Mouse (Mus musculus) intestine, embryonic 16.5 days (tissue): Measurements from ENCODE around the gene Fam19a3. TPM values are rescaled to one million over a fixed set of nuclear protein-coding genes. Genes with fewer than 3 reads are reported as not detected.
"Not testable (repeated sequence)": the region's sequence is repeated elsewhere in the genome, so short reads cannot be mapped to it uniquely, and the experiment has no call there.

Experiments
- ATAC-seq: fragments of 200-750 bp; cut with Nextera tagmentation; 2 replicates; pipeline ENCODE4 v1.8.0; 2017; ENCODE audit warnings: moderate TSS enrichment, moderate library complexity
- H3K27ac ChIP-seq: fragments of 300-500 bp; sonication (generic); 2 replicates; pipeline ENCODE4 v1.5.1; 2014; ENCODE audit warnings: mild to moderate bottlenecking, low read length
- H3K27me3 ChIP-seq: fragments of 300-500 bp; sonication (generic); replicated peaks from 2 replicates; pipeline ENCODE4 v1.6.1; 2014; ENCODE audit warnings: low read length, control low read depth, mixed read lengths; ENCODE audit not compliant: control insufficient read depth, insufficient read depth
- H3K36me3 ChIP-seq: fragments of 300-500 bp; sonication (generic); 2 replicates; pipeline ENCODE4 v1.6.1; 2014; ENCODE audit warnings: low read length, control low read depth; ENCODE audit not compliant: control insufficient read depth, insufficient read depth
- H3K4me1 ChIP-seq: fragments of 300-500 bp; sonication (generic); 2 replicates; pipeline ENCODE4 v1.6.1; 2014; ENCODE audit warnings: low read length, control low read depth, mixed read lengths; ENCODE audit not compliant: control insufficient read depth, insufficient read depth
- H3K4me2 ChIP-seq: fragments of 300-500 bp; sonication (generic); 2 replicates; pipeline ENCODE4 v1.6.1; 2014; ENCODE audit warnings: low read depth, low read length, control low read depth
- H3K4me3 ChIP-seq: fragments of 300-500 bp; sonication (generic); 2 replicates; pipeline ENCODE4 v1.5.1; 2014; ENCODE audit warnings: mild to moderate bottlenecking, low read length
- H3K9ac ChIP-seq: fragments of 300-500 bp; sonication (generic); 2 replicates; pipeline ENCODE4 v1.6.1; 2014; ENCODE audit warnings: low read depth, low read length
- H3K9me3 ChIP-seq: fragments of 300-500 bp; sonication (generic); 2 replicates; pipeline ENCODE4 v1.6.1; 2016; ENCODE audit warnings: low read length, control low read depth; ENCODE audit not compliant: control insufficient read depth
- WGBS: fragments of 180-500 bp; shearing (Covaris S2); extraction: QIAGEN DNeasy Blood & Tissue Kit; methylation state at CpG from one replicate; pipeline ENCODE4 v1.1.7; 2014; 5-methylcytosine and 5-hydroxymethylcytosine counted together
- polyA plus RNA-seq: library from polyadenylated mRNA; unstranded; fragments of >200 nt; fragmentation: Nextera tagmentation; extraction: Ambion mirVana; gene quantifications from 2 replicates; pipeline ENCODE4 v1.2.1, GENCODE M21; 2015

Fam19a3 gene
- polyA plus RNA-seq, 1 experiment from 2014 or later, result 0.09 TPM

GRCm38 (mm10) chr3:104813227-104813626 lies 31.6 kb upstream of the Fam19a3 start:
- H3K4me3 ChIP-seq, H3K27me3 ChIP-seq, H3K27ac ChIP-seq, H3K36me3 ChIP-seq, H3K4me2 ChIP-seq, H3K9me3 ChIP-seq, H3K9ac ChIP-seq, ATAC-seq: not testable (repeated sequence)
- peaks cover 21% of the 10 kb centered on the region for H3K4me1 ChIP-seq
- WGBS, result 79% methylated on average over 7 of the region's 7 CpGs

- Histone ChIP-seq H3K36me3 (no peaks in the 10 kb centered on the region), H3K9me3 (no peaks in the 10 kb centered on the region), H3K4me3 (no peak overlapping the region), H3K27ac (no peak overlapping the region), H3K4me2 (no peak overlapping the region), H3K27me3 (no peaks in the 10 kb centered on the region), H3K9ac (no peak overlapping the region), H3K4me1 (peaks cover 21% of the 10 kb centered on the region)
- ATAC-seq, result no peak
- 85% methylated on average over 4 of the region's 4 CpGs for WGBS
Measured at GRCm38 (mm10) chr3:104812254-104812653, 30.6 kb upstream of the Fam19a3 start.

GRCm38 (mm10) chr3:104811752-104812151 lies 30.1 kb upstream of the Fam19a3 start:
- Histone ChIP-seq H3K4me1 (peaks cover 18% of the 10 kb centered on the region), H3K27me3 (no peaks in the 10 kb centered on the region), H3K4me3 (no peak overlapping the region), H3K27ac (no peak overlapping the region), H3K9ac (no peak overlapping the region), H3K36me3 (no peaks in the 10 kb centered on the region), H3K9me3 (no peaks in the 10 kb centered on the region), H3K4me2 (no peak overlapping the region)
- ATAC-seq, result peak; percentile 74
- 15% methylated on average over 3 of the region's 3 CpGs for WGBS

- H3K36me3 ChIP-seq, result peaks cover 8% of the 10 kb centered on the region; the same call in 1 of the 2 replicates
- no peak overlapping the region for H3K9ac ChIP-seq
- H3K4me2 ChIP-seq, result no peak overlapping the region
- no peak overlapping the region for H3K27ac ChIP-seq
- ATAC-seq, result no peak
- H3K9me3 ChIP-seq, result no peaks in the 10 kb centered on the region
- 86% methylated on average over 9 of the region's 9 CpGs for WGBS
- H3K4me1 ChIP-seq, result no peaks in the 10 kb centered on the region
- H3K27me3 ChIP-seq, result no peaks in the 10 kb centered on the region
- H3K4me3 ChIP-seq, result no peak overlapping the region
Measured at GRCm38 (mm10) chr3:104805539-104805938, 23.9 kb upstream of the Fam19a3 start.

- peaks cover 14% of the 10 kb centered on the region for H3K36me3 ChIP-seq
Measured at GRCm38 (mm10) chr3:104804312-104804711, 22.7 kb upstream of the Fam19a3 start.

GRCm38 (mm10) chr3:104801481-104801880 lies 19.8 kb upstream of the Fam19a3 start:
- no peaks in the 10 kb centered on the region for H3K9me3 ChIP-seq
- H3K4me3 ChIP-seq, result no peak overlapping the region
- H3K36me3 ChIP-seq, result peaks cover 17% of the 10 kb centered on the region
- WGBS, result 91% methylated on average over 6 of the region's 6 CpGs
- H3K9ac ChIP-seq, result no peak overlapping the region
- H3K27me3 ChIP-seq, result no peaks in the 10 kb centered on the region
- H3K4me2 ChIP-seq, result no peak overlapping the region
- H3K4me1 ChIP-seq, result peaks cover 6% of the 10 kb centered on the region
- no peak overlapping the region for H3K27ac ChIP-seq
- ATAC-seq, result no peak

More at GRCm38 (mm10) chr3:104804312-104804711, 22.7 kb upstream of the Fam19a3 start:
- H3K9ac ChIP-seq, result no peak overlapping the region
- 89% methylated on average over 10 of the region's 10 CpGs for WGBS
- H3K27me3 ChIP-seq, result no peaks in the 10 kb centered on the region
- H3K27ac ChIP-seq, result no peak overlapping the region
- no peak overlapping the region for H3K4me3 ChIP-seq
- no peaks in the 10 kb centered on the region for H3K4me1 ChIP-seq
- H3K9me3 ChIP-seq, result no peaks in the 10 kb centered on the region
- ATAC-seq, result no peak
- H3K4me2 ChIP-seq, result no peak overlapping the region

GRCm38 (mm10) chr3:104800681-104801080 lies 19.0 kb upstream of the Fam19a3 start:
- H3K9ac ChIP-seq, result no peak overlapping the region
- 94% methylated on average over 11 of the region's 11 CpGs for WGBS
- H3K27me3 ChIP-seq, result no peaks in the 10 kb centered on the region
- H3K27ac ChIP-seq, result no peak overlapping the region
- ATAC-seq, result no peak
- peaks cover 17% of the 10 kb centered on the region for H3K36me3 ChIP-seq
- no peaks in the 10 kb centered on the region for H3K9me3 ChIP-seq
- no peak overlapping the region for H3K4me2 ChIP-seq
- H3K4me1 ChIP-seq, result peaks cover 13% of the 10 kb centered on the region
- H3K4me3 ChIP-seq, result no peak overlapping the region

GRCm38 (mm10) chr3:104796430-104797082 lies 14.9 kb upstream of the Fam19a3 start:
- Histone ChIP-seq H3K9me3 (no peaks in the 10 kb centered on the region), H3K4me2 (no peak overlapping the region), H3K9ac (peak overlapping the region; percentile 12; the same call in 1 of the 2 replicates), H3K4me1 (peaks cover 54% of the 10 kb centered on the region), H3K36me3 (peaks cover 22% of the 10 kb centered on the region), H3K4me3 (no peak overlapping the region), H3K27ac (peak overlapping the region; percentile 92), H3K27me3 (no peaks in the 10 kb centered on the region)
- WGBS, result 59% methylated on average over 15 of the region's 15 CpGs
- peak; percentile 86 for ATAC-seq

- Histone ChIP-seq H3K4me1 (peaks cover 62% of the 10 kb centered on the region), H3K4me2 (0 out of 2 replicates have a peak overlapping the region, but pooled peaks have one; percentile 10), H3K36me3 (peaks cover 19% of the 10 kb centered on the region), H3K27me3 (no peaks in the 10 kb centered on the region), H3K27ac (peak overlapping the region; percentile 92), H3K4me3 (no peak overlapping the region), H3K9me3 (no peaks in the 10 kb centered on the region), H3K9ac (peak overlapping the region; percentile 54)
- ATAC-seq, result peak; percentile 4
- 57% methylated on average over 15 of the region's 15 CpGs for whole genome bisulfite sequencing
Measured at GRCm38 (mm10) chr3:104795661-104796340, 14.2 kb upstream of the Fam19a3 start.
